Mouse (Mus musculus) heart, adult 2 months (tissue): ENCODE data around the gene Actl6b. TPM values are rescaled to one million over a fixed set of nuclear protein-coding genes. Genes with fewer than 3 reads are reported as not detected.

Source experiments
- DNase-seq, 2 experiments: peaks; one replicate each; pipeline ENCODE4 v3.0.0; 2021
- H3K27ac ChIP-seq: fragments of 200-600 bp; 2 replicates; pipeline ENCODE4 v1.8.1; 2022
- H3K27me3 ChIP-seq: fragments of 200-500 bp; 2 replicates; pipeline ENCODE4 v1.6.1; 2012; ENCODE audit warnings: mild to moderate bottlenecking, low read length, inconsistent platforms, mixed read lengths; ENCODE audit not compliant: control insufficient read depth, insufficient read depth
- H3K36me3 ChIP-seq: fragments of 200-500 bp; 2 replicates; pipeline ENCODE4 v1.6.1; 2012; ENCODE audit warnings: low read length, inconsistent platforms; ENCODE audit not compliant: control insufficient read depth, insufficient read depth
- H3K4me1 ChIP-seq: fragments of 200-500 bp; 2 replicates; pipeline ENCODE4 v1.6.1; 2011; ENCODE audit warnings: low read length; ENCODE audit not compliant: control insufficient read depth, insufficient read depth
- H3K4me3 ChIP-seq: fragments of 200-600 bp; 2 replicates; pipeline ENCODE4 v1.8.1; 2022
- H3K79me2 ChIP-seq: fragments of 200-500 bp; replicated peaks from 2 replicates; pipeline ENCODE4 v1.6.1; 2012; ENCODE audit warnings: mild to moderate bottlenecking, inconsistent platforms, low read length, moderate library complexity, mixed read lengths; ENCODE audit not compliant: control insufficient read depth, insufficient read depth
- H3K9ac ChIP-seq: fragments of 200-500 bp; 2 replicates; pipeline ENCODE4 v1.6.1; 2012; ENCODE audit warnings: low read depth, mild to moderate bottlenecking, control low read depth, inconsistent platforms, low read length, mixed read lengths
- CTCF ChIP-seq: fragments of 200-600 bp; IDR thresholded peaks from 2 replicates; pipeline ENCODE4 v1.8.1; 2022; ENCODE audit warnings: antibody characterized with exemption, mild to moderate bottlenecking, moderate library complexity
- EP300 ChIP-seq: fragments of 200-500 bp; IDR thresholded peaks from 2 replicates; pipeline ENCODE4 v1.6.1; 2011; ENCODE audit warnings: low read depth, low read length, control low read depth; ENCODE audit not compliant: insufficient read depth
- POLR2A ChIP-seq: fragments of 200-500 bp; IDR thresholded peaks from 2 replicates; pipeline ENCODE4 v1.6.1; 2011; ENCODE audit warnings: mild to moderate bottlenecking, low read depth, low read length, control low read depth; ENCODE audit not compliant: insufficient read depth
- WGBS: fragments of 180-500 bp; shearing (Covaris S2); methylation state at CpG from one replicate; pipeline ENCODE4 v1.1.7; 2018; 5-methylcytosine and 5-hydroxymethylcytosine counted together
- intact Hi-C: fragments of 180-260 bp; cut with DNase I; formaldehyde crosslinking; loops from one replicate; pipeline ENCODE4 v1.15.1; 2025
- polyA plus RNA-seq: library from polyadenylated mRNA; depleted of rRNA; stranded (reverse); fragments of >200 nt; gene quantifications from 2 replicates; pipeline ENCODE4 v1.2.3, GENCODE M21; 2012
- total RNA-seq, 2 experiments: library from RNA; stranded (reverse); gene quantifications; 2 replicates each; pipeline ENCODE4 v1.2.3; 2021

Actl6b gene
- total and polyA plus RNA-seq, 3 experiments, result not detected

DNA sequence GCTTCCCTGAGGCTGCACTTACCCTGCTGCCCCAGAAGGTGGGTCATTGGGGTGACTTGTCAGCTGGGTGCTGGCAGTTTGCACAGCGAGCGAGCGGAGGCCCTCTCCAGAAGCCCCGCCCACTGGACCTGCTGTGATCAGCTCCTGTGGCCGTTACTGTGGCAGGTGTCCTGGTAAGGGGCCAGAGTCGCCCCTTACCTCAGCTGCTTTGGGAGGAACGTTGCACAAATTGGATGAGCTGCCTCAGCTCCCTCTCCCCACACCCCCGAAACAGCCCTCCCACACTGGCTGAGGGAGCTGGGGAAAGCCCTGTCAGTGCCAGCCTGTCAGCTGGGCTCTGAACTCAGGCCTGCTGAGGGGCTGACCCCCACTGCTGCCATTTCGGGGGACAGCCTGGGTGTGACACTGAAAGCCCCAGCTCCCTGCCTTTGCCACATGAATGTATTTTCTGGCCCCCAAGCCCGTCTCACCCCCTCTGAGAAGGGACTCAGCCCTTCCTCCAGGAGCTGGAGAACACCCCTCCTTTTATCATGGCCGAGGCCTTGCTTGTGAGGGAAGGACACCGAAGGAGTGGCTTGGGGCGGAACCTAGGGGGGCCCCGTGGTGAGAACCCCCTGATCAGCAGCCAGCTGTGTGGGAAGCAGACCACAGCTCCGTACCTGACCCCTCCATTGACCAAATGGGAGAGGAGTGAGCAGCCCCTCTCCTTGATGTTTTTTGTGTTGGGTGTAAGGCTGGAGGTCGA lies 27.0 kb upstream of the Actl6b start:
- WGBS, result 44% methylated on average over 16 of the region's 16 CpGs
- Histone ChIP-seq H3K27me3 (no peaks in the 10 kb centered on the region), H3K4me1 (peaks cover 2% of the 10 kb centered on the region; the same call in 1 of the 2 replicates), H3K79me2 (no peaks in the 10 kb centered on the region; the same call in 1 of the 2 replicates), H3K27ac (no peak overlapping the region), H3K9ac (no peak overlapping the region), H3K4me3 (no peak overlapping the region), H3K36me3 (no peaks in the 10 kb centered on the region)
- intact Hi-C loops, result no loop called here
- TF ChIP-seq CTCF (peak; percentile 35), POLR2A (no peak)
- DNase-seq, result peak; percentile 46 to 53

- WGBS, result 64% methylated on average over 1 of the region's 1 CpGs
- intact Hi-C loops, result no loop called here
- no peak overlapping the region for H3K4me3 ChIP-seq
Measured at GRCm38 (mm10) chr5:137527413-137527812, 25.9 kb upstream of the Actl6b start.

GRCm38 (mm10) chr5:137528247-137528968 lies 24.9 kb upstream of the Actl6b start:
- Histone ChIP-seq H3K4me1 (peaks cover 2% of the 10 kb centered on the region; the same call in 1 of the 2 replicates), H3K79me2 (peaks cover 5% of the 10 kb centered on the region; the same call in 1 of the 2 replicates), H3K4me3 (no peak overlapping the region), H3K9ac (no peak overlapping the region), H3K27me3 (no peaks in the 10 kb centered on the region), H3K36me3 (no peaks in the 10 kb centered on the region), H3K27ac (no peak overlapping the region)
- intact Hi-C loops, result no loop called here
- DNase-seq, result peak in 1 of 2 experiments; percentile 32
- 70% methylated on average over 22 of the region's 22 CpGs for WGBS
- no peak for TF ChIP-seq POLR2A
- TF ChIP-seq EP300, result no peak
- no peak for TF ChIP-seq CTCF

More at GRCm38 (mm10) chr5:137527413-137527812, 25.9 kb upstream of the Actl6b start:
- DNase-seq, result peak in 1 of 2 experiments; percentile 27
- Histone ChIP-seq H3K36me3 (no peaks in the 10 kb centered on the region), H3K27ac (no peak overlapping the region), H3K79me2 (peaks cover 5% of the 10 kb centered on the region; the same call in 1 of the 2 replicates), H3K4me1 (peaks cover 2% of the 10 kb centered on the region; the same call in 1 of the 2 replicates), H3K9ac (no peak overlapping the region), H3K27me3 (no peaks in the 10 kb centered on the region)
- TF ChIP-seq POLR2A (0 out of 2 replicates have a peak, but pooled peaks have one; percentile 9), EP300 (no peak)

DNA sequence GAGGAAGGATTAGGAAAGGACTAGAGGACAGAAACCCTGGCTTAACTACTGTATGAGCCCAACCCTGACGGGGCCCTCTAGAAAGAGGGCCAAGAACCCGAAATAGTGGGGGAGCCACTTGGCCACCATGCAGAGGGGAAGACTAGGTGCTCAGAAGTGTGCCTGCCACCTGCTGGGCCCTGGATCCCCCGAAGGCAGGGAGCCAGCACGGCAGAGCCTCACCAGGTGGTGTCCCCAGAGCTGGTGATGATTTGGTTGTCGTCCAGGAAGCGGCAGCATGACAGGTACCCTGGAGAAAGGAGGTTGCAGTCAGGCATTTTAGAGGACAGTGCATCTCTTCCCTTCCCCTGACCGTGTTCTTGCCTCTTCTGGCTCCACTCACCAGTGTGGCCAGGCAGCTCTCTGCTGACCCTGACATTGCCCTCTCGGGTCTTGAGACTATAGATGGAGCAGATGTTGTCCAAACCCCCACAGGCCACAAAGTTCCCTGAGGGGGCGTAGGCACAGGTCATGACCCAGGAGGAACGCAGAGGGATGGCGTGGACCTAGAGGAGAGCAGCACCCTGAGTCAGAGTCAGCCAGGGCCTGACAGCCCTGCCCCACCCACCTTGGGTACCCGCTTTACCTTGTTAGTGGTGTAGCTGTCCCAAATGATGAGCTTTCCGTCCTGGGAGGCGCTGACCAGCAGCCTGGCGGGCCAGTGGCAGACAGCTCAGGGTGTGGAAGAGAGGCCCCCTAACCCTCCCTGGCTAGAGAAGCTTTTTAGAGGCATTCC lies 23.9 kb upstream of the Actl6b start:
- TF ChIP-seq CTCF (no peak), POLR2A (no peak)
- no peaks in the 10 kb centered on the region for H3K27me3 ChIP-seq
- H3K27ac ChIP-seq, result no peak overlapping the region
- peaks cover 5% of the 10 kb centered on the region; the same call in 1 of the 2 replicates for H3K79me2 ChIP-seq
- intact Hi-C loops, result no loop called here
- peaks cover 2% of the 10 kb centered on the region; the same call in 1 of the 2 replicates for H3K4me1 ChIP-seq
- no peaks in the 10 kb centered on the region for H3K36me3 ChIP-seq
- 73% methylated on average over 15 of the region's 15 CpGs for WGBS
- DNase-seq, result peak in 1 of 2 experiments; percentile 33
- H3K9ac ChIP-seq, result no peak overlapping the region
- H3K4me3 ChIP-seq, result no peak overlapping the region

- Histone ChIP-seq H3K27me3 (no peaks in the 10 kb centered on the region), H3K79me2 (peaks cover 5% of the 10 kb centered on the region; the same call in 1 of the 2 replicates), H3K27ac (peak overlapping the region; percentile 100), H3K36me3 (no peaks in the 10 kb centered on the region), H3K4me1 (peaks cover 2% of the 10 kb centered on the region; the same call in 1 of the 2 replicates), H3K4me3 (peak overlapping the region; percentile 72), H3K9ac (peak overlapping the region; percentile 1)
- WGBS, result 66% methylated on average over 8 of the region's 8 CpGs
- intact Hi-C loops, result loop anchor here (1.0 to 5.0 kb wide), 2 partner anchors 28 to 217 kb away; partner anchors contain the start of genes Pop7 and Tsc22d4
- TF ChIP-seq CTCF, result no peak
- TF ChIP-seq EP300, result no peak
- TF ChIP-seq POLR2A, result no peak
- no peak for DNase-seq
Measured at GRCm38 (mm10) chr5:137530075-137530474, 23.2 kb upstream of the Actl6b start.
